Mouse (Mus musculus): ENCODE measurements around the gene Btbd11.

Gene Btbd11

GRCm38 (mm10) chr10:85508193-85508794, 121.7 kb downstream of the Btbd11 start:
- Histone ChIP-seq H3K4me1 (replicated peaks; ENCODE audit: low read depth, low read length) (peaks cover 98% of the 10 kb centered on the region), H3K27me3 (ENCODE audit: insufficient read depth, low read length) (no peaks in the 10 kb centered on the region), H3K4me3 (replicated peaks; ENCODE audit: low read length) (0 out of 2 replicates have a peak overlapping the region, but pooled peaks have one; percentile 26), H3K9me3 (ENCODE audit: low read length) (peaks cover 4% of the 10 kb centered on the region), H3K36me3 (ENCODE audit: insufficient read depth, low read length) (no peaks in the 10 kb centered on the region)
- TF ChIP-seq NANOG (IDR thresholded peaks at IDR 0.05; ENCODE audit: borderline replicate concordance, low read length) (no peak), CTCF (conservative IDR thresholded peaks at IDR 0.05; ENCODE audit: low read length) (no peak), POU5F1 (IDR thresholded peaks at IDR 0.05; ENCODE audit: borderline replicate concordance, low read length) (no peak)

- no peaks in the 10 kb centered on the region for H3K36me3 ChIP-seq (ENCODE audit: insufficient read depth, low read length)
- TF ChIP-seq CTCF (conservative IDR thresholded peaks at IDR 0.05; ENCODE audit: low read length) (no peak), POU5F1 (IDR thresholded peaks at IDR 0.05; ENCODE audit: borderline replicate concordance, low read length) (no peak), NANOG (IDR thresholded peaks at IDR 0.05; ENCODE audit: borderline replicate concordance, low read length) (no peak)
- no peak overlapping the region for H3K4me3 ChIP-seq (replicated peaks; ENCODE audit: low read length)
- H3K9me3 ChIP-seq (ENCODE audit: low read length): peaks cover 4% of the 10 kb centered on the region
- peaks cover 98% of the 10 kb centered on the region for H3K4me1 ChIP-seq (replicated peaks; ENCODE audit: low read depth, low read length)
- no peaks in the 10 kb centered on the region for H3K27me3 ChIP-seq (ENCODE audit: insufficient read depth, low read length)
Observed at GRCm38 (mm10) chr10:85509000-85509399, 122.4 kb downstream of the Btbd11 start.

- Histone ChIP-seq H3K27me3 (ENCODE audit: insufficient read depth, low read length) (no peaks in the 10 kb centered on the region), H3K36me3 (ENCODE audit: insufficient read depth, low read length) (no peaks in the 10 kb centered on the region), H3K9me3 (ENCODE audit: low read length) (peaks cover 4% of the 10 kb centered on the region), H3K4me1 (replicated peaks; ENCODE audit: low read depth, low read length) (peaks cover 98% of the 10 kb centered on the region), H3K4me3 (replicated peaks; ENCODE audit: low read length) (no peak overlapping the region)
- TF ChIP-seq NANOG (IDR thresholded peaks at IDR 0.05; ENCODE audit: borderline replicate concordance, low read length) (no peak), POU5F1 (IDR thresholded peaks at IDR 0.05; ENCODE audit: borderline replicate concordance, low read length) (no peak), CTCF (conservative IDR thresholded peaks at IDR 0.05; ENCODE audit: low read length) (no peak)
Observed at GRCm38 (mm10) chr10:85510329-85510728, 123.7 kb downstream of the Btbd11 start.

GRCm38 (mm10) chr10:85512808-85513207, 126.2 kb downstream of the Btbd11 start:
- H3K4me3 ChIP-seq (replicated peaks; ENCODE audit: low read length): no peak overlapping the region
- H3K4me1 ChIP-seq (replicated peaks; ENCODE audit: low read depth, low read length): peaks cover 92% of the 10 kb centered on the region
- no peaks in the 10 kb centered on the region for H3K36me3 ChIP-seq (ENCODE audit: insufficient read depth, low read length)
- no peaks in the 10 kb centered on the region for H3K27me3 ChIP-seq (ENCODE audit: insufficient read depth, low read length)
- peaks cover 4% of the 10 kb centered on the region for H3K9me3 ChIP-seq (ENCODE audit: low read length)
- TF ChIP-seq POU5F1 (IDR thresholded peaks at IDR 0.05; ENCODE audit: borderline replicate concordance, low read length) (no peak), CTCF (conservative IDR thresholded peaks at IDR 0.05; ENCODE audit: low read length) (no peak), NANOG (IDR thresholded peaks at IDR 0.05; ENCODE audit: borderline replicate concordance, low read length) (no peak)

- Histone ChIP-seq H3K36me3 (ENCODE audit: insufficient read depth, low read length) (peaks cover 4% of the 10 kb centered on the region; the same call in 1 of the 2 replicates), H3K27me3 (ENCODE audit: insufficient read depth, low read length) (no peaks in the 10 kb centered on the region), H3K4me3 (replicated peaks; ENCODE audit: low read length) (no peak overlapping the region), H3K4me1 (replicated peaks; ENCODE audit: low read depth, low read length) (peaks cover 77% of the 10 kb centered on the region), H3K9me3 (ENCODE audit: low read length) (no peaks in the 10 kb centered on the region)
- no peak for TF ChIP-seq CTCF (conservative IDR thresholded peaks at IDR 0.05; ENCODE audit: low read length)
- no peak for TF ChIP-seq NANOG (IDR thresholded peaks at IDR 0.05; ENCODE audit: borderline replicate concordance, low read length)
- TF ChIP-seq POU5F1 (IDR thresholded peaks at IDR 0.05; ENCODE audit: borderline replicate concordance, low read length): no peak
Observed at GRCm38 (mm10) chr10:85517223-85518110, 130.9 kb downstream of the Btbd11 start.

- H3K27me3 ChIP-seq (ENCODE audit: insufficient read depth, low read length): no peaks in the 10 kb centered on the region
- H3K4me1 ChIP-seq (replicated peaks; ENCODE audit: low read depth, low read length): peaks cover 77% of the 10 kb centered on the region
- TF ChIP-seq POU5F1 (IDR thresholded peaks at IDR 0.05; ENCODE audit: borderline replicate concordance, low read length): no peak
- TF ChIP-seq CTCF (conservative IDR thresholded peaks at IDR 0.05; ENCODE audit: low read length): no peak
- TF ChIP-seq NANOG (IDR thresholded peaks at IDR 0.05; ENCODE audit: borderline replicate concordance, low read length): no peak
Observed at GRCm38 (mm10) chr10:85518111-85518409, 131.4 kb downstream of the Btbd11 start.

GRCm38 (mm10) chr10:85522220-85522760, 135.7 kb downstream of the Btbd11 start:
- no peaks in the 10 kb centered on the region for H3K27me3 ChIP-seq (ENCODE audit: insufficient read depth, low read length)
- H3K4me3 ChIP-seq (replicated peaks; ENCODE audit: low read length): no peak overlapping the region
- peaks cover 13% of the 10 kb centered on the region; the same call in 1 of the 2 replicates for H3K36me3 ChIP-seq (ENCODE audit: insufficient read depth, low read length)
- peaks cover 83% of the 10 kb centered on the region for H3K4me1 ChIP-seq (replicated peaks; ENCODE audit: low read depth, low read length)
- no peaks in the 10 kb centered on the region for H3K9me3 ChIP-seq (ENCODE audit: low read length)
- no peak for TF ChIP-seq CTCF (conservative IDR thresholded peaks at IDR 0.05; ENCODE audit: low read length)
- no peak for TF ChIP-seq NANOG (IDR thresholded peaks at IDR 0.05; ENCODE audit: borderline replicate concordance, low read length)
- no peak for TF ChIP-seq POU5F1 (IDR thresholded peaks at IDR 0.05; ENCODE audit: borderline replicate concordance, low read length)

More at GRCm38 (mm10) chr10:85518111-85518409, 131.4 kb downstream of the Btbd11 start:
- no peak overlapping the region for H3K4me3 ChIP-seq (replicated peaks; ENCODE audit: low read length)
- H3K36me3 ChIP-seq (ENCODE audit: insufficient read depth, low read length): peaks cover 10% of the 10 kb centered on the region; the same call in 1 of the 2 replicates
- H3K9me3 ChIP-seq (ENCODE audit: low read length): no peaks in the 10 kb centered on the region

GRCm38 (mm10) chr10:85525267-85526015, 138.8 kb downstream of the Btbd11 start:
- Histone ChIP-seq H3K9me3 (ENCODE audit: low read length) (no peaks in the 10 kb centered on the region), H3K4me3 (replicated peaks; ENCODE audit: low read length) (peak overlapping the region; percentile 55), H3K4me1 (replicated peaks; ENCODE audit: low read depth, low read length) (peaks cover 83% of the 10 kb centered on the region), H3K27me3 (ENCODE audit: insufficient read depth, low read length) (no peaks in the 10 kb centered on the region), H3K36me3 (ENCODE audit: insufficient read depth, low read length) (peaks cover 13% of the 10 kb centered on the region; the same call in 1 of the 2 replicates)
- TF ChIP-seq POU5F1 (IDR thresholded peaks at IDR 0.05; ENCODE audit: borderline replicate concordance, low read length) (no peak), CTCF (conservative IDR thresholded peaks at IDR 0.05; ENCODE audit: low read length) (no peak), NANOG (IDR thresholded peaks at IDR 0.05; ENCODE audit: borderline replicate concordance, low read length) (no peak)

All from E14TG2a.4 (cell line).